Comparison of ENCODE assay signal across 8 mouse cellular contexts in genomic region chr19:57404502-57404848, GRCm38 (mm10). TPM values are rescaled to one million over a fixed set of nuclear protein-coding genes. Genes with fewer than 3 reads are reported as not detected.
A peak's percentile ranks its signal among the peaks of the same experiment; 100 is the strongest.
DNase-seq lines count a peak whose midpoint lies in the region; ATAC-seq and TF ChIP-seq lines count a peak whose summit lies in the region.

No protein-coding gene starts in this region.

- intact Hi-C loops in left cerebral cortex, postnatal 4 days (cut with DNase I) = loop anchor here (10.0 kb wide), 1 partner anchor 240 kb away; no protein-coding TSS in a partner anchor
- intact Hi-C loops in left cerebral cortex, postnatal 10 days (cut with DNase I) = loop anchor here (2.0 to 10.0 kb wide), 2 partner anchors 210 to 238 kb away; partner anchors contain the start of gene Atrnl1

- TF ChIP-seq CTCF in kidney, adult 2 months (conservative IDR thresholded peaks at IDR 0.05; ENCODE audit: insufficient read depth, insufficient read length, low read depth, low read length) = no peak

- no peak for TF ChIP-seq POLR2A in kidney, adult 2 months (IDR thresholded peaks at IDR 0.05; ENCODE audit: low read depth, low read length)

- peak overlapping the region; percentile 49 for H3K4me2 ChIP-seq in embryonic facial prominence, embryonic 14.5 days (ENCODE audit: low read depth, low read length)
- peak overlapping the region; percentile 37 for H3K4me2 ChIP-seq in hindbrain, embryonic 13.5 days
- H3K4me2 ChIP-seq in midbrain, embryonic 16.5 days (ENCODE audit: low read length) = peak overlapping the region; percentile 23

- H3K36me3 ChIP-seq in embryonic facial prominence, embryonic 14.5 days (ENCODE audit: control insufficient read depth, insufficient read depth, low read length) = no peaks in the 10 kb centered on the region
- no peaks in the 10 kb centered on the region for H3K36me3 ChIP-seq in hindbrain, embryonic 13.5 days
- no peaks in the 10 kb centered on the region for H3K36me3 ChIP-seq in midbrain, embryonic 16.5 days (ENCODE audit: control insufficient read depth, insufficient read depth, low read length)
- H3K36me3 ChIP-seq in kidney, adult 2 months (ENCODE audit: control insufficient read depth, insufficient read depth, low read length) = no peaks in the 10 kb centered on the region

- H3K4me1 ChIP-seq in embryonic facial prominence, embryonic 14.5 days (ENCODE audit: control insufficient read depth, insufficient read depth, low read length) = no peaks in the 10 kb centered on the region
- peaks cover 15% of the 10 kb centered on the region for H3K4me1 ChIP-seq in hindbrain, embryonic 13.5 days (replicated peaks)
- H3K4me1 ChIP-seq in midbrain, embryonic 16.5 days (ENCODE audit: control insufficient read depth, insufficient read depth, low read length) = no peaks in the 10 kb centered on the region
- 0 out of 2 replicates have a peak, but pooled peaks cover 4% of the 10 kb centered on the region for H3K4me1 ChIP-seq in kidney, adult 2 months (ENCODE audit: control insufficient read depth, insufficient read depth, low read length)

- no peaks in the 10 kb centered on the region for H3K9me3 ChIP-seq in embryonic facial prominence, embryonic 14.5 days (ENCODE audit: control insufficient read depth, low read length)
- H3K9me3 ChIP-seq in hindbrain, embryonic 13.5 days = no peaks in the 10 kb centered on the region
- no peaks in the 10 kb centered on the region for H3K9me3 ChIP-seq in midbrain, embryonic 16.5 days (replicated peaks; ENCODE audit: control insufficient read depth, low read length, poor library complexity, severe bottlenecking)

- ATAC-seq in embryonic facial prominence, embryonic 14.5 days (ENCODE audit: low read depth) = 0 out of 2 replicates have a peak, but pooled peaks have one; percentile 15
- no peak for ATAC-seq in hindbrain, embryonic 13.5 days (ENCODE audit: low FRiP score)
- no peak for ATAC-seq in midbrain, embryonic 16.5 days

- 11% methylated on average over 9 of the region's 9 CpGs for WGBS in embryonic facial prominence, embryonic 14.5 days
- WGBS in hindbrain, embryonic 13.5 days = 13% methylated on average over 9 of the region's 9 CpGs
- WGBS in midbrain, embryonic 16.5 days = 11% methylated on average over 9 of the region's 9 CpGs
- 34% methylated on average over 9 of the region's 9 CpGs for WGBS in kidney, adult 2 months

- peak overlapping the region; percentile 46; the same call in 1 of the 2 replicates for H3K9ac ChIP-seq in embryonic facial prominence, embryonic 14.5 days (ENCODE audit: low read depth, low read length)
- no peak overlapping the region for H3K9ac ChIP-seq in hindbrain, embryonic 13.5 days
- no peak overlapping the region for H3K9ac ChIP-seq in midbrain, embryonic 16.5 days (ENCODE audit: low read depth, low read length)

- H3K27me3 ChIP-seq in embryonic facial prominence, embryonic 14.5 days (replicated peaks; ENCODE audit: control insufficient read depth, insufficient read depth, low read length) = no peaks in the 10 kb centered on the region
- no peaks in the 10 kb centered on the region; the same call in 1 of the 2 replicates for H3K27me3 ChIP-seq in hindbrain, embryonic 13.5 days
- no peaks in the 10 kb centered on the region for H3K27me3 ChIP-seq in midbrain, embryonic 16.5 days (ENCODE audit: control insufficient read depth, insufficient read depth, low read depth, low read length)
- no peaks in the 10 kb centered on the region for H3K27me3 ChIP-seq in kidney, adult 2 months (replicated peaks; ENCODE audit: control insufficient read depth, insufficient read depth, low read length)

- H3K4me3 ChIP-seq in embryonic facial prominence, embryonic 14.5 days (ENCODE audit: low read depth, low read length) = peak overlapping the region; percentile 20; the same call in 1 of the 2 replicates
- no peak overlapping the region for H3K4me3 ChIP-seq in hindbrain, embryonic 13.5 days
- no peak overlapping the region for H3K4me3 ChIP-seq in midbrain, embryonic 16.5 days (ENCODE audit: low read depth, low read length)
- H3K4me3 ChIP-seq in kidney, adult 2 months (ENCODE audit: insufficient read depth, low read depth, low read length) = no peak overlapping the region; the same call in 1 of the 2 replicates

- peak; percentile 14 for DNase-seq in left cerebral cortex, postnatal 4 days
- DNase-seq in left cerebral cortex, postnatal 10 days (ENCODE audit: extremely low spot score in 1 of 2, low spot score in 2 of 2) = no peak
- DNase-seq in embryonic facial prominence, embryonic 14.5 days (ENCODE audit: low spot score) = peak; percentile 40
- DNase-seq in adrenal gland, adult 18-20 months (ENCODE audit: low spot score in 2 of 2) = no peak
- DNase-seq in gastrocnemius, adult 18-20 months (ENCODE audit: low spot score) = no peak
- no peak for DNase-seq in kidney, adult 2 months

- H3K27ac ChIP-seq in embryonic facial prominence, embryonic 14.5 days (replicated peaks; ENCODE audit: low read depth, low read length) = no peak overlapping the region
- no peak overlapping the region for H3K27ac ChIP-seq in hindbrain, embryonic 13.5 days
- H3K27ac ChIP-seq in midbrain, embryonic 16.5 days (ENCODE audit: low read length) = no peak overlapping the region
- H3K27ac ChIP-seq in kidney, adult 2 months (ENCODE audit: insufficient read depth, low read depth, low read length) = no peak overlapping the region; the same call in 1 of the 2 replicates

RNA-seq across cellular contexts. Expression of gene Fam160b1, which starts 44.0 kb away (rescaled TPM):
- 10 to 100 TPM; 27.9 to 30.4 TPM for total RNA-seq in left cerebral cortex, postnatal 4 days (2021)
- total RNA-seq in left cerebral cortex, postnatal 10 days (2021) = 10 to 100 TPM; 23.2 to 24.6 TPM
- polyA plus RNA-seq in embryonic facial prominence, embryonic 14.5 days (2014; fragmentation: Nextera tagmentation; extraction: Ambion mirVana) = 18.4 and 20.0 TPM in 2 replicates
- 13.5 and 13.7 TPM in 2 replicates for polyA plus RNA-seq in hindbrain, embryonic 13.5 days (2015; fragmentation: Nextera tagmentation; extraction: Ambion mirVana)
- polyA plus RNA-seq in midbrain, embryonic 16.5 days (2015; fragmentation: Nextera tagmentation; extraction: Ambion mirVana) = 12.6 and 13.1 TPM in 2 replicates
- 10 to 100 TPM; 17.1 to 20.3 TPM for total RNA-seq in adrenal gland, adult 18-20 months (2021)
- 1 to 10 TPM; 8.8 to 9.7 TPM for total RNA-seq in gastrocnemius, adult 18-20 months (2021)
- 7.3 and 8.0 TPM in 2 replicates for polyA plus RNA-seq in kidney, adult 2 months (2012; rRNA removed)

RNA-seq across cellular contexts. Expression of gene Trub1, which starts 48.2 kb away (rescaled TPM):
- total RNA-seq in left cerebral cortex, postnatal 4 days (2021) = 10 to 100 TPM; 19.7 to 20.6 TPM
- total RNA-seq in left cerebral cortex, postnatal 10 days (2021) = 10 to 100 TPM; 16.6 to 20.0 TPM
- 19.8 and 22.6 TPM in 2 replicates for polyA plus RNA-seq in embryonic facial prominence, embryonic 14.5 days (2014; fragmentation: Nextera tagmentation; extraction: Ambion mirVana)
- polyA plus RNA-seq in hindbrain, embryonic 13.5 days (2015; fragmentation: Nextera tagmentation; extraction: Ambion mirVana) = 14.3 and 15.4 TPM in 2 replicates
- polyA plus RNA-seq in midbrain, embryonic 16.5 days (2015; fragmentation: Nextera tagmentation; extraction: Ambion mirVana) = 15.5 and 17.3 TPM in 2 replicates
- 10 to 100 TPM; 10.1 to 16.8 TPM for total RNA-seq in adrenal gland, adult 18-20 months (2021)
- total RNA-seq in gastrocnemius, adult 18-20 months (2021) = 1 to 10 TPM; 4.1 to 5.1 TPM
- 5.7 and 6.7 TPM in 2 replicates for polyA plus RNA-seq in kidney, adult 2 months (2012; rRNA removed)

Comparison
In these comparisons a context has a peak if more than half of its experiments do, and no peak if none do; other contexts are left out.
1. DNase-seq: peak in left cerebral cortex, postnatal 4 days (single experiment) and embryonic facial prominence, embryonic 14.5 days (single experiment); none in left cerebral cortex, postnatal 10 days (0 of 2), adrenal gland, adult 18-20 months (0 of 2), gastrocnemius, adult 18-20 months (single experiment) and kidney, adult 2 months (single experiment).
2. Peak in every context shown above with its lines, with median percentiles within 50 percentile points of each other: H3K4me2 ChIP-seq.